Mouse (Mus musculus): Measurements from ENCODE around the gene Rtp1.
A peak's percentile ranks its signal among the peaks of the same experiment; 100 is the strongest.

Rtp1 gene

DNA sequence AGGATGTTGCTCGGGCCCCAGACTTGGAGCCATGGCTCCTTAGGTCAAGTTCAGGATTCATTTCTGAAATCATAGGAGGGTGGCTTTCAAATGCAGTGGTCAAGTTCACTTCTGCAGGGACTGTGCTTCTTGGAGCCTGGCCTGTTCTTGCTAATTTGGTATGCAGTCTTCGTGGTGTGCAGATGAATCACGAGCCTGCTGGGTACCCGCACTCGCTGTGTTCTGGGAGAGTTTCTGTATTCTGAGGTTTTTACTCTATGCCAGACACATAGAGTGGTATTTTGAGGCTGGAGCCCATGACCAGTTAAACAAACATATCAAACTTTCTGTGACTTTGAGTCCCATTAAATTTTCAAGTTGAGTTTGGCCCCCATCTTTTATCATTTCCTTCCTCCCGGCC, 25.4 kb downstream of the Rtp1 start:
- DNase-seq (ENCODE audit: low read depth, low spot score) = no peak

DNA sequence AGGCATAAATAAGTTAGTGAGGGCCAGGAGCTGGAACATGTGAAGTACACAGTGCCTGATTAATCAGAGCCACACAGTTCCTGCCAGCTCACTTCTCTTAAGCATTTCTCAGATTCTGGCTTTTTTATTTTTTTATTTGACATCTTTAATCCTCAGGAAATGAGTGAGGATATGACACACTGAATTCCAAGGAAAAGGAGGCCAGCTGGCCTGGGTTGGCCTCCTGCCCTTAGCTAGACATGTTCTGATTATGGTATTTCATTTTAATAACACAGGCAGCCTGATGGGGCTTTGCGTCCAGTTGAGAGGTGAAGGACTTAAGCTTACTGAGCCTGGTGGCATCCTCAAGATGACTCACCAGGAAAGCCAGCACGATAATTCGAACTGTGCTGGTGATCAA, 27.6 kb downstream of the Rtp1 start:
- DNase-seq (ENCODE audit: low read depth, low spot score) = no peak

DNA sequence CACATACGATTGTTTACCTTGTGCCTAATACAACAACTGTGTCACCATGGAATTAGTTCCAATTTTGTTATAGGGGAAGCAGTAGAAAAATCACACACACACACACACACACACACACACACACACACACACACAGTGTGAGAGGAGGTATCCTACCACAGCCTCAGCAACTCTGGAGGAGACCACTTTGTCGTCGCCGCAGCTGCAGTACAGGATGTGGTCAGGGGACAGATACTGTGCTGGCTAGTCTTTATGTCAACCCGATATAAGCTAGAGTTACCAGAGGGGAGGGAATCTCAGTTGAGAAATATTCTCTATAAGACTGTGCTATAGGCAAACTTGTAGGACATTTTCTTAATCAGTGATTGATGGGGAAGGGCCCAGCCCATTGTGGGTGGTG, 28.4 kb downstream of the Rtp1 start:
- no peak for DNase-seq (ENCODE audit: low read depth, low spot score)

DNA sequence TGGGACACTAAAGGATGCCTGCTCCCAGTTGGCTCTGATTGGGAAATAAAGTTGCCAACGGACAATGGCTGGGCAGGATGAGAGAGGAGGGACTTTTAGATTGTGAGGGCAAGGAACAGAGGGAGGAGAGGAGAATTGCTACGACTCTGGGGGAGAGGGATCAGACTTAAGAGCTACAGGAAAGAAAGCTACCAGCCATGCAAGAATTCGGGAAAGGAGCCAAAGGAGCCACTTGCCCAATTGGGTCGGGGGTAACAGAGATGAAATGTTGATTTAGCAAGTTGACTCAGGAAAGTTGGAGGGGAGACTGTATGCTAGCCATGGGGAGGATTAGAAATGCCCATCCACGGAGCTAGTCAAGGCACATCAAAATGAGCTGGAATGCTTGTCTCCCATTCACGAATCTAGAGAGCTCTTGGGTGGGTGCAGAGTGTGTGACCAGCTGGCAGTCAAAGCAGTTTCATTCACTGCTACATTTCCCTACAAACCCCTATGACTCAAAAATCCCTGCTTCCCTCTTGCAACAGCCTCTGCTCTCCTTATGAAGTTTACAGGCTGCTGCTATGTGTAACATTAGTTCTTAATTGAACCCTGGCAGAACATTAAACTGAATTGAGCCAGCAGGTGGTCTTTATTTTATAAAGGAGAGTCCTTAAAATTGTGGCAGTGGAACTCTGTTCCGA, 30.1 kb downstream of the Rtp1 start:
- no peak for DNase-seq (ENCODE audit: low read depth, low spot score)

DNA sequence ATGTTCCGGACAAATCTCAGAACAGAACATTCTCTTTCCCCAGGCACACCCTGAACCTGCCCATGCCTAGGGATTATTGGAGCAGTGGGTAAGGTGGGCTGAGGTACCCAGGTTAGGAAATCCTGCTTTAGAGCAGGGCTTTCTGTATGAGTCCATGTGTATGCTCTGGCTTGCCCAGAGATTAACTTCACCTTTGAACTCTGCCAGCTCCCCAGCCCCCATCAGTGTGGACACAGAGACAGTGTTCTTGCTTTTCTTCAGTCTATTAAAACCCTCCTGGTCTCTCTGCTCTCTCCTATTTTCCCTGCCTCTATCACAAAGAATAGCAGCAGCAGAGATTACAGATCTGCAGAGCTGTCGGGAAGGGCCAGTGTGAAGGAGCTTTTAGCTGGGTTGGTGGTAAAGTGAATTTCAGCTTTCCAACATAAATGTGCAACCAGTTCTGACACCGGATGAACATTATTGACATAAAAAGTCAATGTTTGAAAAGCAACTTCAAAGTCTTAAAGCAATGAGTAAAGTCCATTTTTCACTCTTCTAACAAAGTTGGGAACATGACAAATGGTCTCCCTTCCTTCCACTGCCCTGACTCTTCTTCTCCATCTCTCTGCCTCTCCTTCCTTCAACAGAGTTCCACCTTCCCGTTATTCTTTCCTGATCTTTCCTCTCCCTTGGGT, 34.9 kb downstream of the Rtp1 start:
- no peak for DNase-seq (ENCODE audit: low read depth, low spot score)

DNA sequence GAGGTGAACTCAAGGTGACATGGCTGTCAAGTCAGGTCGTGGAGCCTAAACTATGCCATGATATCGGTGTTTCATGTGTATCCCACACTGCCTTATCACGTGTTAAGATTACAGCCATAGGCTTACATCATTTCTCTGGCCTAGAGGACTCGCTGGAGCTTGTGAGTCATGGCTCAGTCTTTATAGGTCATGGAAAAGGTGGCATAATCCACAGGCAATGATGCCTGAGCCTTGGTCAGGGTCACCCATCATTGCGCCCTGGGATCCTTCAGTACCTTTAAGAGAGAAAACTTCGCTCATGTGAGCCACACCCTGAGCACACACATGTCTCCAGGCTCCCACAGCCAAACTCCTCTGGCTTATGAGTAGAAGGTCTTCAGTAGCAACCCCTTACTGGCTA, 42.6 kb downstream of the Rtp1 start:
- no peak for DNase-seq (ENCODE audit: low read depth, low spot score)

DNA sequence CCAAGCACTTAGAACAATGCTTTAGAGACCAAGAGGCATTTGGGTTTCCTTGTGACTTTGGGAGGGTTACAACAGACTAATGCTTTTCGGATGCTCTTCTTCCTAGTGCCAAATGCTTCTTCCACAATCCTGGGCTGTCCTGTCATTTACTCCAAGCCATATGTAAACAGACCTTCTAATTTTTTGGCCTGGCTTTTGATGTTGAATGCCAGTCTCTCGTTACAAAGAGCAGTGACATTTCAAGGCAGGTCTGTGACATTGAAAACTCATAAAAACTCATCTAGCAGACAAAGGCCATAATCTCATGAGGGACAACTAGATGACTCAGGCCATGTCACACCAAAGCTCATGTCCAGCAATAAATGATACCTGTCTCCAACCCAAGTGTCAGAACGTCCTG, 43.1 kb downstream of the Rtp1 start:
- no peak for DNase-seq (ENCODE audit: low read depth, low spot score)

DNA sequence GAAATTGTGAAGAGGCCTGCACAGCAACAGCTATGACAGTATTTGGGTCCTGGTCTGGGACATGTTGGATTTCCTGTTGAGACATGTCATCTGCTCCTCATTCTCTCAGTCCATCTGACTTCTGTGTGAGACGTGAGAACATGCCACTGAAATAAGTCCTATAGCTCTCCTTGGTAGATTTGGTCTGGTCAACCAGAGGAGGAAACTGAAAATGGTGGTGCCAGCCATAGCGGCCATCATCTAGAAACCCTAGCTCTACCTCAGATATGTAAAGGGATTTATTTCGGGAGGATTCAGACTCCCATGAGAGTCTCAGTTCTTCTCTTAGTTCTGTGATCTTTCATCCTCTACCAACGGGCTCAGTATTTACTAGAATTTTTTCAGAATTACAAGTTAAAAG, 46.7 kb downstream of the Rtp1 start:
- no peak for DNase-seq (ENCODE audit: low read depth, low spot score)

DNA sequence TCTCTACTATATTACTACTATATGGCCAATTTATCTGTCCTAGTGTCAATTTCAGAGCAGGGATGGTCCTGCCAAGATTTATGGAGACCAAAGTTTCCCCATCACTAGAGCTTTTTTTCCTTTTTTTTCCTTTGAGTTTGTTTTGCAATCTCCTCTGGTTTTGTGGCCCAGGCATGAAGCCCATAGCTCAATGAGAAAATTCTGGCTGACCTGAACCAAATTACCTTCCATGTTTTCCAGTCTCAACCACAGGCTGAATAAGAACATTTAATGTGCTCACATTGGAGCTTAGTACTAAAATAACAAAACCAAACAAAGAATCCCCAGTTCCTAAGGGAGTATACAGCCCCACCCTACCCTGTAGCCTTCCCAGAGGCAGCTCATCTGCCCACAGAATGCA, 47.7 kb downstream of the Rtp1 start:
- DNase-seq (ENCODE audit: low read depth, low spot score) = no peak

DNA sequence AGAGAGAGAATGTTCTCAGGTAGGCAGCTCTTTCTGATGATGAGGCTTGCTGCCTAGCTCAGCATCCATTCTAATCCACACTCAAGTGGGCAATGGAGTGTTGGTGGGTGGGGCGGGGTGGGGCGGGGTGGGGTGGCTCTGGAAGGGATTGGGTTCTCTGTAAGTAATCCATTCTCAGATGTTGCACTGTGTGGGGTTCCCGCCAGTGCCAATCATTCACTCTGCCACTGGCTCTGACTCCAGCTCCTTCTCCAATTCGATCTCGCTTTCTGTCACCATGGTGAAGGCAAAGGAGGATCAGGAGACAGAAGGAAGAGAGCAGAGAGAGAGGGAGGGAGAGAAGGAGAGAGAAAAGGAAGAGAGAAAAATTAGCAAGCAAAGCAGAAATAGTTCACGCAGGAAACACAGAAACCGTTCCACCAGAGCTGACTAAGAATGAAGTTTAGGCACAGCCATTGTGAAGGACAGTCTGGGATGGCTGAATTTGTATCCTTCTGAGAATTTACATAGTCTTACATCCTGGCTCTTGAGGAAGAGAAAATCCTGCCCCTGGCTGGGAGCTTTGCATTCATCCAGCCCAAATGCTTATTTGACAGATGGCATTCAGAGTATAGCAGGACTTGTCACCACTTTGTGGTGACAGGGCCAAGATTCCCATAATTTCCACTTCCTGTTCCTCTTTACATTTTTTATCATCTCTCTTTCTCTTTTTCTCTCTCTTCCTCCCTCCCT, 51.1 kb downstream of the Rtp1 start:
- peak; percentile 21 for DNase-seq (ENCODE audit: low read depth, low spot score)

DNA sequence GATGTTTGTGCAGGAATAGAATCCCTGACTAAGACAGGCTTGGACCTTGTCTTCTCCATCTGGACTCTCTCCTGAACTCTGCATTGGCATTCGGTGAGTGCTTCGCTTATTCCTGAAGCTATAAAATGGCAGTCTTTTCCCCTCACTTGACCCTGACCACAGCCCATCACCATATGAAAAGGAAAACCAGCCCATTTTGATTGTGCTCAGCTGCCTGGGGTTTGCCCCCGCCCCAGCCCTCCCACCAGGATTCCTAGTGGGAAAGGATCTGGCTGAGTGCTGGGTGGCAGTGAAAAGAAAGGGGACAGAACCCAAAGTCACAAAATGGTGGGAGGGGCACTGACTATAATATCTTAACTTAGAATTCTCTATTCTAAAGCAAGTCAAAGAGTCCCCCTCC, 53.3 kb downstream of the Rtp1 start:
- peak; percentile 81 for DNase-seq (ENCODE audit: low read depth, low spot score)

DNA sequence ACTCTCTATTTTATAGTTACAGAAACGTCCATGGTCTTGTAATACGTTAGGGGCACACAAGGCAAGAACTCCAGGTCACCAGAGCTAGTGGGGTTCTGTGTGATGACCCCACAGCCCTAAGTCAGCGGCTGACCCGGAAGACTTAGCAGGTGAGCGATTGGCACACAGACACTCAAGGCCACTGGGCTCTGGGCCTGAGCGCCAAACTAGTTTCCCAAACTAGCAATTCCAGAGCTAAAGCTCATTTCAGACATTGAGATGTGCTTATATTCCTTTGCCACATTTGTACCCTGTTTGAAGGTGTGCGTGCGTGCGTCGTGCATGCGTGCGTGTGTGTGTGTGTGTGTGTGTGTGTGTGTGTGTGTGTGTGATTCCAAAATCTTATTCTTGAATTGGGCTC, 53.9 kb downstream of the Rtp1 start:
- peak; percentile 8 for DNase-seq (ENCODE audit: low read depth, low spot score)

DNA sequence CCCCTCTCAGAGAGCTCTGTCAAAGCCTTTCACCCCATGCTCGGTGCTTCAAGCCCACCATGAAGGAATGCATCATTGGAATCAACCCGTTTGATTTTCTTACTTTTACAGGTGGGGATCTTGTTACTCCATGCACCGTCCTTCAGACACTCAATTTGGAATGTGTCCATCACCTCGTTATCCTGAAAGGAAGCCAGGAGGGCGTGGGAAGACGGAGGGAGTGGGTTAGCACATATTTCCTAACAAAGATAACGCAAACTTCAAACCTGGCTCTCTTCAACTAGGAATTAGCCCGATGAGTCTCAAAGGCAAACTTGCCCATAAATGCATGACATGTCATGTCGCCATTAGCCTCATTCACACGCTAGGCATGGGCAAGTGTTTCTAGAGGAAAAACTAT, 54.4 kb downstream of the Rtp1 start:
- peak; percentile 10 for DNase-seq (ENCODE audit: low read depth, low spot score)

Measured in R1 (cell line).